Mouse (Mus musculus) gastrocnemius, adult 18-20 months (tissue): ENCODE results near the gene Mapk6. TPM values are rescaled to one million over a fixed set of nuclear protein-coding genes. Genes with fewer than 3 reads are reported as not detected.
"Not testable (repeated sequence)": the region's sequence is repeated elsewhere in the genome, so short reads cannot be mapped to it uniquely, and the experiment has no call there.

Experiments
- DNase-seq: peaks from one replicate; pipeline ENCODE4 v3.0.0; 2021; ENCODE audit warnings: low spot score
- total RNA-seq, 2 experiments: library from RNA; stranded (reverse); gene quantifications; 2 replicates each; pipeline ENCODE4 v1.2.3; 2021

Gene Mapk6
- total RNA-seq, 2 experiments from 2014 or later, result 26.1 to 26.7 TPM

DNA sequence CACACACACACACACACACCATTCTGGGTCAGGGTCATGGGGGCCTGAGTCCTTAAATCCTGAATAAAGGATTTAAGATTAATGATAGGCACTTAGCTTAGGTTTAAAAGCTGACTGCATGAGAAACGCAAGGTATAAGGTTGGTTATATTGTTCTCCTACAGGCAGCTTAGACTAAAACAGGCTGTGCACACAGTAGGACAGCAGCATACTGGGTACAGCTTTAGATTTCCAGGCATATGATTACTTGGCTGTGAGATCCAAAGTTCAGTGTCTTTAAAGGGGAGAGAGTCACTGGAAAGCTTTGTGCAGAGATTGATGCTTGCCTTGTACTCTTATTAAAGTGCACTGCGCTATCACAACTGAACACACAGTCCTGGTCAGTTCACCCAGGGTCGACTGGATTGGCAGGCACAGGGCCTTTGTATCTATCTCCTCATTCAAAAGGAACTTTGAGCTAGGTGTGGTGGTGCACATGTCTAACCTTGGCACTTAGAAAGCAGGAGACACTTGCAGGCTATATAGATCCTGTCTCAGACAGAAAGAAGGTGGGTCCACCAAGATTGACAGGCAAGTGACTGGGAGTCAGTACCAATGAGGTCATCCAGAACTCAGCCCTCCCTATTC, 25.4 kb downstream of the Mapk6 start:
- DNase-seq, result no peak

DNA sequence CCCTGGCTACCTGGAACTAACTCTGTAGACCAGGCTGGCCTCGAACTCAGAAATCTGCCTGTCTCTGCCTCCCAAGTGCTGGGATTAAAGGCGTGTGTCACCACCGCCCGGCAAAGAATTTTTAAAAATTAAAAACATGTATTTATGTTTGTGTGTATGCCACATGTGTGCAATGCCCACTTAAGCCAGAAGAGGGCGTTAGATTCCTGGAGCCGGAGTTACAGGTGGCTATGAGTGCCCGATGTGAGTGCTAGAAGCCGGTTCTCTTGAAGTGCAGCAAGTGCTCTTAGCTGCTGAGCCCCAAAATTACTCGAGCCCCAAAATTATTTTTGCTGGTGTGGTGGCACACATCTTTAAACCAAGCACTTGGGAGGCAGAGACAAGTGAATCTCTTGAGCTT, 26.0 kb downstream of the Mapk6 start:
- DNase-seq, result no peak

- no peak for DNase-seq
Observed at GRCm38 (mm10) chr9:75382825-75383224, 27.0 kb downstream of the Mapk6 start.

GRCm38 (mm10) chr9:75378774-75379173, 31.0 kb downstream of the Mapk6 start:
- DNase-seq, result no peak

DNA sequence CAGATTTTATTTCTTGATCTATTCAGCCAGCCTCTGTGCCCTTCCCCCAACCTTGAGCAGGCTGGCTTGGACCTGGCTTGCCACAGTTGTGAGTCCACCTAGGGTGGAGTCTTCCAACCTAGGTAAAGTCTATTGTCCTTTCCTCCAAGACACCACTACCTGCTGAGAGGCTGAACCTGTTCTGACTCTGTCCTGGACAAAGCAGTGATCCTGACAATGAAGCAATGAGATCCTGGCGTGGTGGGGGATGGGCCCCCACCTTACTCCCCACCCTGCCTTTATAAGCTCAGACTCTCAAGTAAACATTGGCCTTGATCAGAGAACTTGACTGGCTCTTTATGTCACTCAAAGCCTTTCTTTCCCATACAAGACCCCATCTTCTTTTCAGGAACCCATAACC, 33.4 kb downstream of the Mapk6 start:
- DNase-seq, result no peak

- no peak for DNase-seq
Observed at GRCm38 (mm10) chr9:75375606-75376005, 34.2 kb downstream of the Mapk6 start.

GRCm38 (mm10) chr9:75368779-75369178, 41.0 kb downstream of the Mapk6 start:
- no peak for DNase-seq

DNA sequence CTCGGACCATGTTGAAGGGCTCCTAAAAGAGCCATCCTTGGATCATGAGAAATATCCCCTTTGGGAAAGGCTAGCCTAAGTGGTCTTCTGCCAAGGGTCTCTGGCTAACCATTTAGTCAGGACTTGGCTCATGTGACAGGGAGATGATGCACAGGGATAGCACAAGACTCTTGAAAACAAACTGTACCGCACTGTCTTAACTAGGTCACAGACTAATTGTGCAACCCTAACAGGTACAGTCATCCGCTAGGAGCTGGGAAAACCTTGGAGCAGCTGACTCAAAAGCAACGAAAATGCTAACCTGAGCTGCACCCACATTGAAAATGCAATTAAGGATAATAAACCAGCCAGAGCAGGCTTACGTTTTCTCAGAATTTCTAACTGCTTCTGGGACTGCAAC, 43.6 kb downstream of the Mapk6 start:
- no peak for DNase-seq

GRCm38 (mm10) chr9:75365195-75365594, 44.6 kb downstream of the Mapk6 start:
- no peak for DNase-seq

DNA sequence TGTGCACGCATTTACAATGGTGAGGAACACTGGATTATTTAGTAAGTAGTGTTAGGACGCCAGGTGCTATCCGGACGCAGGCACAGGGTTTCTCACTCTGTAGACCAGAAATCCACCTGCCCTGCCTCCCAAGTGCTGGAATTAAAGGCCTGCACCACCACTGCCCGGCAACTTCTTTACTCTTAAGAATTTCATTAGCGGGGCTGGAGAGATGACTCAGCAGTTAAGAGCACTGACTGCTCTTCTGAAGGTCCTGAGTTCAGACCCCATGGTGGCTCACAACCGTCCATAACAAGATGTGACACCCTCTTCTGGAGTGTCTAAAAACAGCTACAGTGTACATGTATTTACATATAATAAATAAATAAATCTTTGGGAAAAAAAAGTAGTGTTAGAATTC, 46.1 kb downstream of the Mapk6 start:
- DNase-seq, result not testable (repeated sequence)

GRCm38 (mm10) chr9:75363001-75363400, 46.8 kb downstream of the Mapk6 start:
- no peak for DNase-seq

- DNase-seq, result no peak
Observed at GRCm38 (mm10) chr9:75362201-75362600, 47.6 kb downstream of the Mapk6 start.

GRCm38 (mm10) chr9:75361699-75362098, 48.1 kb downstream of the Mapk6 start:
- DNase-seq, result peak; percentile 79

GRCm38 (mm10) chr9:75357087-75357654, 52.6 kb downstream of the Mapk6 start:
- DNase-seq, result no peak

DNA sequence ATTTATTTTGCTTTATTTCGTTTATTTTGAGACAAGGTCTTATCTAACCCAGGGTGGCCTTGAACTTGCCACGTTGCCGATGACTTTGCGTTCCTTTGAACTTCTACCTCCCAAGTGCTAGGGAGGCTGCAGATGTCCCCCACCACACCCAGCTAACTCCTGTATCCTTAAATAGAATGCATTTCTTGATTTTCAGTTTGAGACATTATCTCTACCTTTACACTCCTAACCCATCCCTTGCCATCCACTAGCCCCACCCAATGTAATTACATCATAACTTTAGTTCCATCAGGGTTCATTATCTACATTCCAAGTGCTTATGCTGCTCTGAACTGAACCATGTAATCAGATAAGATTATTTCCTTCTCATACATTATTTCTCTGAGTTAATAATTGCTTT, 54.0 kb downstream of the Mapk6 start:
- DNase-seq, result no peak

DNA sequence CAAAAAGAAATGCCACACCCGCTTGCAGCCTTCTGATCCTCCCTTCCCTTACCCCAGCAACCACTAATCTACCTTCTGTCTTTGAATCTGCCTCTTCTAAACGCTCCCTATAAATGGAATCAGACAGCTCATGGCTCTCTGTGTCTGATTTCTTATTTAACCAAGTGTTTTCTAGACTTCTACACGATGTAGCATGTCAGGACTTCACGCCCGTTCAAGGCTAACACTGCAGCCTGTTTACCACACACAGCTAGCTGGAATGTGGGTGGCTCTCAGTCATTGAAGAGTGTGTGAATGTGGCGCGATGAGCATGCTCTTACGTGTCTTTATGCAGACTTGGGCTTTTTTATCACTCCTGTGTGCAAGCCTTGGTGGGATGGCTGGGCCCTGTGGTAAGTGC, 56.7 kb downstream of the Mapk6 start:
- no peak for DNase-seq

- no peak for DNase-seq
Observed at GRCm38 (mm10) chr9:75348641-75349040, 61.2 kb downstream of the Mapk6 start.

DNA sequence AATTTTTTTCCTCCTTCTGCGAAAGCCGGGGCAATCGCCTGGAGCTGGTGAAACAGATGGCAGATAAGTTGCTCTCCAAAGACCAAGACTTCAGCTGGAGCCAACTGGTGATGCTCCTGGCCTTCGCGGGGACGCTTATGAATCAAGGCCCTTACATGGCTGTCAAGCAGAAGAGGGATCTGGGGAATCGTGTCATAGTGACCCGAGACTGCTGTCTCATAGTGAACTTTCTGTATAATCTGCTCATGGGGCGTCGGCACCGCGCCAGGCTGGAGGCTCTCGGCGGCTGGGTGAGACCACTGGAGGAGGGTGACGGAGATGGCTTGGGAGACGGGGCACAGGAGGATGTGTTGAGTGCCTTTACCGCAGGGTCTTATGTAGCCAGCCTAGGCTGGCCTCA, 61.7 kb downstream of the Mapk6 start:
- DNase-seq, result no peak

DNA sequence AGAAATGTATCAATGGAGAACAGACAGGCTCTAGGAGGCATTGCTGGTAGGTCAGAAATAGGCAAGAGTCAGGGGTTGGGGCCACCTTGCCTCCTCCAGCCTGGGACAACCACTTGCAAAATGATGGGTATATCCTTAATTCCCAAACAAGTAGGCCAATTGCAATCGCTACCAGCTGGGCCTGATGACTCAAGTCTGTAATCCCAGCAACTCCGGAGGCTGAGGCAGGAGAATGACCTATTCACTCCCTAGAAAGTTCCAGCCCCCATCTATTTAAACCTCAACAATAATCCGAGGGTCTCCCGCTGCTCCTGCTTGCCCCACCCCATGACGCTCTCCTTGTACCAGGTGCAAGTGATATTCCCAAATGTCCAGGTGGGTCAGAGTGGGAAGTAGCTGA, 62.3 kb downstream of the Mapk6 start, which contains the start of gene Bcl2l10:
TSS of gene Bcl2l10 (plus strand) at position 301 of the 400 bp plus-strand sequence.
- no peak for DNase-seq

- no peak for DNase-seq
Observed at GRCm38 (mm10) chr9:75342433-75342832, 67.4 kb downstream of the Mapk6 start.

GRCm38 (mm10) chr9:75338016-75338415, 71.8 kb downstream of the Mapk6 start:
- DNase-seq, result no peak

- no peak for DNase-seq
Observed at GRCm38 (mm10) chr9:75334440-75334839, 75.4 kb downstream of the Mapk6 start.

GRCm38 (mm10) chr9:75330821-75331220, 79.0 kb downstream of the Mapk6 start:
- DNase-seq, result no peak

DNA sequence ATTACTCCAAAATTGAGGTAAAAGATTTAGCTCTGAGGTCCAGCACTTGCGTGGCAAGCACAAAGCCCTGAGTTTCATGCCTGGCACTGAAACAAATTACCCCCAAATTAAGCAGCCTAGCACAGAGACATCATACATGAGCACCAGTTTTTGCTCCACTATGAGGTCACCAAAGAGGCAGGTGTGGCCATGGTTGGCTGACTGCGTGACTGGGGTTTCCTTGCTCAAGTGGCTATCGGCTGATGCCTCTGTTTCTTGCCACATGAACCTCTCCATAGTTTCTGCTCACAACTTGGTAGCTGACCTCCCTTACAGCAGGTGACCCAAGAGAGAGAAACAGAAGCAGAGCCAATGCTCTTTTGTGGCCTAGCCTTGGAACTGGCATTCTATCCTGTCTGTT, 81.8 kb downstream of the Mapk6 start:
- no peak for DNase-seq
